Mouse (Mus musculus) stomach, postnatal 0 days (tissue): Measurements from ENCODE around the gene Cntnap1. TPM values are rescaled to one million over a fixed set of nuclear protein-coding genes. Genes with fewer than 3 reads are reported as not detected.

Source experiments
- ATAC-seq: fragments of 200-750 bp; cut with Nextera tagmentation; 2 replicates; pipeline ENCODE4 v1.8.0; 2017; ENCODE audit not compliant: low FRiP score, low TSS enrichment
- DNase-seq: peaks from one replicate; pipeline ENCODE4 v3.0.0-alpha.2; 2016; ENCODE audit warnings: low spot score
- H3K27ac ChIP-seq: fragments of 300-500 bp; sonication (generic); replicated peaks from 2 replicates; pipeline ENCODE4 v1.5.1; 2014; ENCODE audit warnings: mild to moderate bottlenecking, control low read depth
- H3K27me3 ChIP-seq: fragments of 300-500 bp; sonication (generic); 2 replicates; pipeline ENCODE4 v1.6.1; 2014; ENCODE audit warnings: low read length; ENCODE audit not compliant: control insufficient read depth, insufficient read depth
- H3K36me3 ChIP-seq: fragments of 300-500 bp; sonication (generic); 2 replicates; pipeline ENCODE4 v1.6.1; 2014; ENCODE audit warnings: low read length, mixed read lengths; ENCODE audit not compliant: control insufficient read depth, insufficient read depth
- H3K4me1 ChIP-seq: fragments of 300-500 bp; sonication (generic); replicated peaks from 2 replicates; pipeline ENCODE4 v1.6.1; 2014; ENCODE audit warnings: antibody characterized with exemption; ENCODE audit not compliant: control insufficient read depth, insufficient read depth
- H3K4me2 ChIP-seq: fragments of 300-500 bp; sonication (generic); replicated peaks from 2 replicates; pipeline ENCODE4 v1.6.1; 2014; ENCODE audit warnings: low read depth, mild to moderate bottlenecking, control low read depth, moderate library complexity
- H3K4me3 ChIP-seq: fragments of 300-500 bp; sonication (generic); 2 replicates; pipeline ENCODE4 v1.5.1; 2014; ENCODE audit warnings: low read depth, low read length, control low read depth
- H3K9ac ChIP-seq: fragments of 300-500 bp; sonication (generic); 2 replicates; pipeline ENCODE4 v1.6.1; 2014; ENCODE audit warnings: mild to moderate bottlenecking, low read length, control low read depth, mixed read lengths
- H3K9me3 ChIP-seq: fragments of 300-500 bp; sonication (generic); 2 replicates; pipeline ENCODE4 v1.6.1; 2016; ENCODE audit warnings: low read length; ENCODE audit not compliant: control insufficient read depth
- CTCF ChIP-seq: IDR thresholded peaks from 2 replicates; pipeline ENCODE4 v1.5.1; 2016; ENCODE audit warnings: antibody characterized with exemption, low read depth, mild to moderate bottlenecking, moderate library complexity
- EP300 ChIP-seq: optimal IDR thresholded peaks from 2 replicates; pipeline ENCODE3; 2016; ENCODE audit warnings: antibody characterized with exemption
- WGBS: fragments of 180-500 bp; shearing (Covaris S2); extraction: QIAGEN DNeasy Blood & Tissue Kit; methylation state at CpG from one replicate; pipeline ENCODE4 v1.1.7; 2014; 5-methylcytosine and 5-hydroxymethylcytosine counted together
- polyA plus RNA-seq: library from polyadenylated mRNA; unstranded; fragments of >200 nt; fragmentation: Nextera tagmentation; extraction: Ambion mirVana; gene quantifications from 2 replicates; pipeline ENCODE4 v1.2.1, GENCODE M21; 2015

Cntnap1 gene
- polyA plus RNA-seq, 1 experiment from 2014 or later: 0.52 TPM

DNA sequence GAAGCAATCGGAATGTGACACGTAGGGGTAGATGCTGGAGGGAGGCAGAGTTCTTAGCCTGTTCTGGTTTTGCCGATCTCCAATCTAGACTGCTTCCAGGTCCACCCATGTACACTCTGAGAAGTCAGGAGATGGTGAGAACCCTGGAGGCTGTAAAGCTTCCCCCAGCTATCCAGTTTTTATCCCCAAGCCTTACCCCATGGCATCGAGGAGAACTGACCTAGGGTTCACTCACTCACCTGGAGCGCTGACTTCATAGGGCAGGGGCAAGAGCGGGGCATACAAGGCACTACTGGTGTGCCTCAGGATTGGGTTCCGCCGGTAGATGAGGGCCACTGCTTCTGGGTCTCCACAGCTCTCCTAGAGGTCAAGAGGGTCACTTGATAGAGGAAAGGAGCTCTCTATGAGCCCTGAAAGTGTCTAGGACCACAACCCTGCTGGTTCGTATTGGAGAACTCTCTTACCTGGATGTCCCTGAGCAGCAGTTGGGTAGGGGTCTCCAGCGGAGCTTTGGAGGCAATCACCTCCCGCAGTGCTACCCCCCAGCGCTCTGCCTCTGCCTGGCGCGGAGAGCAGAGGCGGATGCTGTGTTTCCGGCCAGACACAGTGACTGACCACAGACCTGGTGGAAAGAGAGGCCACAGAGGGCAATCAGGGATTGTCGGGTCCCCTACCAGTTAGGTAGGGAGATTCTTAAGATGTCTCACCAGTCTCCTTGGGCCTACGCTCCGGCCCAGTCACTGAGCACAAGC, 2.9 kb upstream of the Cntnap1 start:
- peak overlapping the region; percentile 80; the same call in 1 of the 2 replicates for H3K4me2 ChIP-seq
- H3K9me3 ChIP-seq: no peaks in the 10 kb centered on the region
- no peak for DNase-seq
- H3K27ac ChIP-seq: 0 out of 2 replicates have a peak overlapping the region, but pooled peaks have one; percentile 8
- peaks cover 38% of the 10 kb centered on the region for H3K36me3 ChIP-seq
- no peak for ATAC-seq
- peak overlapping the region; percentile 8; the same call in 1 of the 2 replicates for H3K9ac ChIP-seq
- no peaks in the 10 kb centered on the region for H3K27me3 ChIP-seq
- TF ChIP-seq EP300 (no peak), CTCF (no peak)
- no peak overlapping the region for H3K4me3 ChIP-seq
- H3K4me1 ChIP-seq: peaks cover 3% of the 10 kb centered on the region
- 79% methylated on average over 19 of the region's 19 CpGs for WGBS

DNA sequence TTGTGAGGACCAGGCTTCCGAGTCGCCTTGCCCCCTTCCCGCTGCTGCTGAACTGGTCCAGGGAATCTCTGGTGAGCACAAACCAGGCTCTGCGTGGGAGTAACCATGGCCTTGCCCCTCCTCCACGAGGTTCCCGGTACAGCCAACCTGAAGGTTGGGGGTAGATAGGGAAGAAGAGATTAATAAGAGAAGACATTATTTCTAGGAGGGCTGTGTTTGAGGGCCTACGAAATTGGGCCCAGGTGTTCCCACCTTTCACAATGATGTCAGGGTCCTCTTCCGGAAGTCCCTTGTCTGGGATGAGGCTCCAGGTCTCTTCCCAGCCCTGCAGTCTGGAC, 2.4 kb upstream of the Cntnap1 start:
- H3K4me1 ChIP-seq: peaks cover 4% of the 10 kb centered on the region
- peaks cover 37% of the 10 kb centered on the region for H3K36me3 ChIP-seq
- no peak overlapping the region for H3K27ac ChIP-seq
- no peaks in the 10 kb centered on the region for H3K27me3 ChIP-seq
- H3K4me2 ChIP-seq: peak overlapping the region; percentile 80
- TF ChIP-seq EP300 (no peak), CTCF (no peak)
- peak overlapping the region; percentile 82 for H3K9ac ChIP-seq
- H3K4me3 ChIP-seq: 0 out of 2 replicates have a peak overlapping the region, but pooled peaks have one; percentile 83
- ATAC-seq (no peak), DNase-seq (no peak)
- WGBS: 68% methylated on average over 8 of the region's 8 CpGs
- H3K9me3 ChIP-seq: no peaks in the 10 kb centered on the region

DNA sequence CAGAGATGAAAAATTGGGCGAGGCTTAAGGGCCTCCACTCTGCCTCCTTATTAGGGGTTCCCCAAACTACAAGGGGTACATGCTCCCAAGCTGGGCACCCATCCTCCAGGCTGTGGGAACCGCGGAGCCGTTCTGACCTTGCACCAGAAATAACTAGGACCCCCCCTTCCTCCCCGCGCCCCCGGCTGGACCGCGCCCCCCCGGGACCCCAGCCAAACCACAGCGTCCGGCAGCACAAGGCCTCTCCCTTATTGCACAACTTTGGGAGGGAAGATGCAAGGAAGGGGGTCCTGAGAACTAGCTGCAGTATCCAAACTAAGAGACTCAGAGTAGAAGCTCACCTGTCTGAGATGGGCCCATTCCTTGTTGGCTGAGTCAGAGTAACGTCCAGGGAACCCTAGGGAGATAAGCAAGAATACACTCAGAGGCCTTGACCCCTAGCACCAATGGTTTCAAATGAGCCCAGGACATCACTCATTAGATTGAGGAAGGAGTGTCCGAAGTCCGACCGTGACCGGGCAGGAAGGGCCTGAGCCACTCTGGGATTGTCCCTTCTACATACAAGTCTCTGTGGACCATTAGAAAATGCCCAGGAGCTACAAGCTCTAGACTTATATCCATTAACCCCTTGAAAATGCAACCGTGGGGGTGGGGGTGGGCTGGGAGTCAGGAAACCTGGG, 1.9 kb upstream of the Cntnap1 start:
- Histone ChIP-seq H3K4me3 (peak overlapping the region; percentile 83), H3K27ac (peak overlapping the region; percentile 13; the same call in 1 of the 2 replicates), H3K9me3 (no peaks in the 10 kb centered on the region), H3K36me3 (peaks cover 32% of the 10 kb centered on the region), H3K9ac (peak overlapping the region; percentile 82), H3K4me1 (peaks cover 9% of the 10 kb centered on the region), H3K4me2 (peak overlapping the region; percentile 80), H3K27me3 (no peaks in the 10 kb centered on the region)
- TF ChIP-seq EP300: no peak
- TF ChIP-seq CTCF: no peak
- no peak for ATAC-seq
- WGBS: 57% methylated on average over 18 of the region's 18 CpGs
- no peak for DNase-seq

DNA sequence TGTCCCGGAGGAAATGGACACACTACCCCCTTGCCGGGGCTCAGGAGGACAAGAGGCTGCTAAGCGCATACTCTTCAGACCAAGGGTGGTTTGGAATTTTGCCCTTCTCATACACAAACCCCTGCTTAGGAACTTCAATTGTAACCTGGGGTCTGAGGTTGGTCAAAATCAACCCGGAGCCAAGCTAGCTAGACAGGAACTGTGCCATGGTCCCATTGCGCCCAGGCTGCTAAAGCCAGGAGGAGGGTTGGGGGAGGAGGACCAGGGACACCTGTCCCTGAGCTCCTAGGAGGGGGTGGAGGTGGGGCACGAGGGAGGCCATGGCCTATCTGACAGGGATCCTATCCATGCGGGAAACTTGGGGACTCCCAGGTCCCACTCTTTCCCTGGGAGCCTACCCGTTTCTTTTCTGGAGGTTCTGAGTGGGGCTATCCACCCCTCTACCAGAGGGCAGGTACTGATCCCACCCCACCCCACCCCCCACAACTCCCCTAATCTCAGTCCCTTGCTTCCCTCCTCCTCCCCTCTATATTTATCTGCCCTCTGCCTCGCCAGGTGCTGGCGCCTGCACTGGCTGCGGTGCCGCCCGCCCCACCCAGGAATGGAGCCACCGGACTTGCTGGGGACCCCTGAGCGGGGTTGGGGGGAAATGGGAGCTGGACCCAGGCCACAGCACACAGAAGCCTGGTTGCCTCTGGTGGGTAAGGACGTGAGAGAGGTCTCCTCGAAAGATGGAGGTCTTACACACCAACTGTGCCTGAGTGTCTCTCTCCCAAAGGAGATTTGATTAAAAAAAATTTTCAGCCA, 819 bp upstream of the Cntnap1 start:
- DNase-seq: peak; percentile 40
- Histone ChIP-seq H3K4me1 (peaks cover 15% of the 10 kb centered on the region), H3K9me3 (no peaks in the 10 kb centered on the region), H3K27ac (peak overlapping the region; percentile 94), H3K9ac (peak overlapping the region; percentile 82), H3K27me3 (no peaks in the 10 kb centered on the region), H3K4me2 (peak overlapping the region; percentile 80), H3K4me3 (peak overlapping the region; percentile 83), H3K36me3 (peaks cover 23% of the 10 kb centered on the region)
- no peak for ATAC-seq
- 14% methylated on average over 17 of the region's 17 CpGs for WGBS
- no peak for TF ChIP-seq EP300
- no peak for TF ChIP-seq CTCF

DNA sequence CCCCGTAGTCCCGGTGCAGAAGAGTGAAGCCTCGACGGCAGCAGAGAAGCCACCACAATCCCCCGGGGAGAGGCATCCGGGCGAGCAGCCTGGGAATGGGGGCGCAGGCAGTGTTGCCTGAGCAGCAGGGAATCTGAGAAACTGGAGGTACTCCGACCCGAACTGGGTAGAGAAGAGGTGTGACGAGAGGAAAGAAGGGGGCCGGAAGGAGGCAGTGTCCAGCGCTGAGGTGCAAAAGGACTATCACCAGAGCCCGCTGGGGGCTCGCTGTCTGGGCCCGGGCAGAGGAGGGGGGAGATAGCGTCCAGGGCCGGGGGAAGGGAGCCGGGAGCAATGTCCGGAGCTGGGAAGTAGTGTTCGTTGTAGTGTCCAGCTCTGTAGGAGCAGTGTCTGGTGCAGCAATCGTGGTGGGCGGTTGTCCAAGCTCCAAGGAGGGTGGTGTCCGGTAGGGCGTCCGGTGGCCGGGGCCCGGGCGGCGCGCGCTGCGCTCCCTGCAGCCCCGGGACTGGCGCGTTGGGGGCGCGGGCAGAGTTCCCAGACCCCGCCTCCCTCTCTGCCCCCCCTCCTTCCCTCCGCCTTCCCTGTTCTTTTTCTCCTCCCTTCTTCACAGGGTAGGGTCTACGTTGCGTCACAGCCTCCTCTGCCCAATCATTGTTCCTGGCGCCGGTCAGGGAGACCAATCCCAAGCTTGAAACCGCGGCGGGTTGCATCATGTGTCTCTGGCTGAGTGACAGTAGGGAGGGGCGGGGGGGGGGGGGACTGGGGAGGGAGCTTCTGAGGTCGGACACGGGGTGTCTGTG, 688 bp downstream of the Cntnap1 start, which contains the start of gene Plekhh3:
Gene Plekhh3 (minus strand): TSS at position 541 of the 800 bp plus-strand sequence.
- Histone ChIP-seq H3K9ac (peak within 1 kb of the TSS; percentile 82), H3K36me3 (peaks cover 17% of the 10 kb centered on the region), H3K27ac (peak within 1 kb of the TSS; percentile 95), H3K4me1 (peaks cover 20% of the 10 kb centered on the region), H3K9me3 (no peaks in the 10 kb centered on the region), H3K4me2 (peak within 1 kb of the TSS; percentile 80), H3K27me3 (no peaks in the 10 kb centered on the region), H3K4me3 (peak within 1 kb of the TSS; percentile 83)
- WGBS: under 1% methylated on average over 40 of the region's 50 CpGs
- TF ChIP-seq CTCF: peak; percentile 38; the same call in 1 of the 2 replicates
- no peak for TF ChIP-seq EP300
- peak; percentile 91 for ATAC-seq
- peak; percentile 98 for DNase-seq
